Mouse (Mus musculus) MEL (cell line): ENCODE data around the gene Grip2.

Experiments
- CTCF ChIP-seq, 3 experiments: IDR thresholded peaks in 2 of 3; conservative IDR thresholded peaks in 1 of 3; 2 replicates each; pipeline ENCODE4 v1.5.1; 2011 to 2012; ENCODE audit warnings: low read length in 3 of 3, low read depth in 2 of 3, mild to moderate bottlenecking in 2 of 3, improper control_type of control experiment in 1 of 3, inconsistent platforms in 1 of 3, mixed read lengths in 1 of 3, moderate library complexity in 1 of 3; ENCODE audit not compliant: control insufficient read depth in 1 of 3, insufficient read depth in 1 of 3, poor library complexity in 1 of 3, severe bottlenecking in 1 of 3
- ETS1 ChIP-seq: IDR thresholded peaks from 2 replicates; pipeline ENCODE4 v1.6.1; 2012; ENCODE audit warnings: low read depth, mild to moderate bottlenecking, inconsistent platforms, low read length, improper control_type of control experiment, moderate library complexity
- POLR2A ChIP-seq, 2 experiments: IDR thresholded peaks; 2 replicates each; pipeline ENCODE4 v1.6.1; 2011 to 2012; ENCODE audit warnings: low read length in 2 of 2, mild to moderate bottlenecking in 2 of 2, control low read depth in 1 of 2, improper control_type of control experiment in 1 of 2, low read depth in 1 of 2, moderate library complexity in 1 of 2; ENCODE audit not compliant: control insufficient read depth in 1 of 2, insufficient read depth in 1 of 2, poor library complexity in 1 of 2
- TAL1 ChIP-seq: IDR thresholded peaks from 2 replicates; pipeline ENCODE4 v1.6.1; 2012; ENCODE audit warnings: mild to moderate bottlenecking, inconsistent platforms, low read length, moderate library complexity, mixed read lengths

DNA sequence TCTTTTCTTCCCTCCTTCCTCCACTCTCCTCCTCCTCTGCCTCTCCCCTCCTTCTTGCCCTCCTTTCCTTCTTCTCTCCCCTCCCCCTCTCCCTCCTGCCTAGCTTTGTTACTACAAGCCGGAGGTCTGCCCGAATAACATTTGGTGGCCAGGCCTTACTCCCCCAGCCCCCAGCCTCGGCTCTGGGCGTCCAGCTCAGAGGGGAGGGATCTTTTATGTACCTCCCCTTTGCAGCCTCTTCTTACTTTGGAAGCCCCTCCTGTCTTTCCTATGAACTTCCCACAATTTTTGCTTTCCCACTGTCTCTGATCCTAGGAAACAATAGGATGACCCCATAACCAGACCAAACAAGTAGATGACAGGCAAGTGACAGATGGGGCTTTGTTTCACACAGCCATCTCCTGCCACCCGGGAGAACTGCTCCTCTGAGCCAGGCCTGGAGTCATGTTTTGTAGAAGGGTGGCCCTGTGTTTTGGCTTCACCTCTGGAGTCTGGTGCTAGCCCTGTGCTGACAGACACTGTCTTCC lies 113.6 kb downstream of the Grip2 start:
- TF ChIP-seq CTCF (IDR thresholded peaks at IDR 0.05 in 2 of 3, conservative IDR thresholded peaks at IDR 0.05 in 1 of 3; ENCODE audit: control insufficient read depth in 1 of 3, insufficient read depth in 1 of 3, low read depth in 2 of 3, low read length in 3 of 3, poor library complexity in 1 of 3, severe bottlenecking in 1 of 3) = no peak
- TF ChIP-seq POLR2A (IDR thresholded peaks at IDR 0.05; ENCODE audit: control insufficient read depth in 1 of 2, insufficient read depth in 1 of 2, low read depth in 1 of 2, low read length in 2 of 2, poor library complexity in 1 of 2) = no peak
- no peak for TF ChIP-seq ETS1
- no peak for TF ChIP-seq TAL1
